Mouse (Mus musculus) cerebellum, adult 2 months (tissue): ENCODE measurements around the gene Kcnab3. TPM values are rescaled to one million over a fixed set of nuclear protein-coding genes. Genes with fewer than 3 reads are reported as not detected.
"Not testable (repeated sequence)": the region's sequence is repeated elsewhere in the genome, so short reads cannot be mapped to it uniquely, and the experiment has no call there.

Experiments
- DNase-seq, 2 experiments: peaks; one replicate each; pipeline ENCODE4 v3.0.0; 2021
- H3K27ac ChIP-seq: fragments of 200-500 bp; 2 replicates; pipeline ENCODE4 v1.5.1; 2012; ENCODE audit warnings: low read length, control low read depth, inconsistent platforms; ENCODE audit not compliant: insufficient read depth
- H3K27me3 ChIP-seq: fragments of 200-500 bp; 2 replicates; pipeline ENCODE4 v1.6.1; 2012; ENCODE audit warnings: inconsistent platforms, mild to moderate bottlenecking, low read length, moderate library complexity; ENCODE audit not compliant: control insufficient read depth, insufficient read depth
- H3K4me1 ChIP-seq: fragments of 200-500 bp; 2 replicates; pipeline ENCODE4 v1.6.1; 2011; ENCODE audit warnings: low read length; ENCODE audit not compliant: control insufficient read depth, insufficient read depth
- H3K4me3 ChIP-seq: fragments of 200-500 bp; replicated peaks from 2 replicates; pipeline ENCODE3; 2011; ENCODE audit warnings: mild to moderate bottlenecking, low read depth, low read length, control low read depth; ENCODE audit not compliant: insufficient read depth
- CTCF ChIP-seq: fragments of 200-500 bp; IDR thresholded peaks from 2 replicates; pipeline ENCODE4 v1.5.1; 2011; ENCODE audit warnings: low read depth, mild to moderate bottlenecking, control low read depth, low read length, moderate library complexity, borderline replicate concordance; ENCODE audit not compliant: insufficient read depth
- POLR2A ChIP-seq: fragments of 200-500 bp; IDR thresholded peaks from 2 replicates; pipeline ENCODE4 v1.6.1; 2011; ENCODE audit warnings: low read length, control low read depth, borderline replicate concordance; ENCODE audit not compliant: insufficient read depth
- whole genome bisulfite sequencing: fragments of 180-500 bp; shearing (Covaris S2); methylation state at CpG from one replicate; pipeline ENCODE4 v1.1.7; 2018; 5-methylcytosine and 5-hydroxymethylcytosine counted together
- polyA plus RNA-seq: library from polyadenylated mRNA; depleted of rRNA; stranded (reverse); fragments of >200 nt; gene quantifications from 2 replicates; pipeline ENCODE4 v1.2.3, GENCODE M21; 2012

Gene Kcnab3
- polyA plus RNA-seq, 1 experiment, result 117 TPM

- TF ChIP-seq CTCF (no peak), POLR2A (no peak)
- no peak for DNase-seq
- Histone ChIP-seq H3K27ac (no peak overlapping the region), H3K4me1 (0 out of 2 replicates have a peak, but pooled peaks cover 2% of the 10 kb centered on the region), H3K27me3 (no peaks in the 10 kb centered on the region), H3K4me3 (no peak overlapping the region)
- 92% methylated on average over 2 of the region's 2 CpGs for WGBS
These were observed 20.0 kb upstream of the Kcnab3 start for GRCm38 (mm10) chr11:69306039-69306438.

GRCm38 (mm10) chr11:69311266-69311665 lies 14.8 kb upstream of the Kcnab3 start:
- 34% methylated on average over 7 of the region's 7 CpGs for WGBS
- no peak for TF ChIP-seq POLR2A
- TF ChIP-seq CTCF, result no peak
- H3K27me3 ChIP-seq, result no peaks in the 10 kb centered on the region
- H3K4me1 ChIP-seq, result 0 out of 2 replicates have a peak, but pooled peaks cover 2% of the 10 kb centered on the region
- no peak for DNase-seq
- H3K4me3 ChIP-seq, result no peak overlapping the region
- no peak overlapping the region for H3K27ac ChIP-seq

- H3K4me3 ChIP-seq, result no peak overlapping the region
- H3K27me3 ChIP-seq, result no peaks in the 10 kb centered on the region
- WGBS, result 99% methylated on average over 6 of the region's 6 CpGs
- no peak for DNase-seq
- H3K27ac ChIP-seq, result no peak overlapping the region
- TF ChIP-seq CTCF (no peak), POLR2A (no peak)
- no peaks in the 10 kb centered on the region for H3K4me1 ChIP-seq
These were observed 9.7 kb upstream of the Kcnab3 start for GRCm38 (mm10) chr11:69316361-69316760.

GRCm38 (mm10) chr11:69318000-69318399 lies 8.1 kb upstream of the Kcnab3 start:
- H3K4me1 ChIP-seq, DNase-seq, H3K27me3 ChIP-seq, H3K27ac ChIP-seq, H3K4me3 ChIP-seq: not testable (repeated sequence)
- 89% methylated on average over 3 of the region's 3 CpGs for WGBS

GRCm38 (mm10) chr11:69321580-69321979 lies 4.5 kb upstream of the Kcnab3 start:
- H3K4me3 ChIP-seq, result no peak overlapping the region
- 87% methylated on average over 6 of the region's 6 CpGs for WGBS
- no peak for DNase-seq
- no peaks in the 10 kb centered on the region for H3K27me3 ChIP-seq
- peaks cover 6% of the 10 kb centered on the region for H3K4me1 ChIP-seq
- no peak overlapping the region for H3K27ac ChIP-seq
- no peak for TF ChIP-seq POLR2A
- no peak for TF ChIP-seq CTCF

GRCm38 (mm10) chr11:69322010-69322409 lies 4.0 kb upstream of the Kcnab3 start:
- no peak for DNase-seq
- Histone ChIP-seq H3K4me3 (no peak overlapping the region), H3K27ac (no peak overlapping the region), H3K4me1 (peaks cover 6% of the 10 kb centered on the region), H3K27me3 (no peaks in the 10 kb centered on the region)
- 25% methylated on average over 6 of the region's 6 CpGs for WGBS
- no peak for TF ChIP-seq CTCF
- TF ChIP-seq POLR2A, result no peak

GRCm38 (mm10) chr11:69322693-69323471 lies 3.2 kb upstream of the Kcnab3 start:
- no peak for DNase-seq
- peak overlapping the region; percentile 92; the same call in 1 of the 2 replicates for H3K27ac ChIP-seq
- H3K4me3 ChIP-seq, result peak overlapping the region; percentile 92
- no peak for TF ChIP-seq POLR2A
- no peak for TF ChIP-seq CTCF
- peaks cover 6% of the 10 kb centered on the region for H3K4me1 ChIP-seq
- H3K27me3 ChIP-seq, result no peaks in the 10 kb centered on the region
- 3% methylated on average over 18 of the region's 18 CpGs for WGBS

GRCm38 (mm10) chr11:69323667-69324111 lies 2.4 kb upstream of the Kcnab3 start, which contains the start of the genes Cntrob and Trappc1:
Gene Cntrob, minus strand, starts transcription at chr11:69323775.
Gene Trappc1, plus strand, starts transcription at chr11:69323980.
- H3K27me3 ChIP-seq, result no peaks in the 10 kb centered on the region
- under 1% methylated on average over 30 of the region's 30 CpGs for WGBS
- H3K4me1 ChIP-seq, result peaks cover 6% of the 10 kb centered on the region
- H3K27ac ChIP-seq, result peak within 1 kb of the TSS; percentile 92
- peak within 1 kb of the TSS; percentile 92 for H3K4me3 ChIP-seq
- TF ChIP-seq CTCF (no peak), POLR2A (peak; percentile 96)
- DNase-seq, result peak; percentile 99 to 100
